Mouse (Mus musculus): ENCODE results near the gene Nprl2.

DNA sequence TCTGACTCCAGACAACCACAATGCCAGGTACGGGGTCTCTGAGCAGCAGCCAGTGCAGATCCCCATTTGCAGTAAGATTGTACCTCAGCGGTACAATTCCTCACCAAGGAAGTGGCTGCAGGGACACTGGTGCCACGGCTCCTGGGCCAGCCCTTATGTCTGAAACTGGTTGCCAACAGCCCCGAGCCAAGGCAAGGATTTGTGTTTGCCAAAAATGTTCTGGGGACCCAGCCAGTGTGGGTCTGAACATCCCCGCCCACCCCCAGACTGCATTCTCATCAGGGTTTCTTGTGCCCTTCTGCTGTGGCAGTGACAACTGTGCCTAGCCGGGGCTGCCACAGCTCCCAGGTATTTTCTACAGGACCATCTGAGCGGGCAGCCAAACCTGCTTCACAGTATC lies 3.8 kb upstream of the Nprl2 start:
- TF ChIP-seq CTCF (IDR thresholded peaks at IDR 0.05; ENCODE audit: low read depth) = no peak
- no peak for TF ChIP-seq EP300 (IDR thresholded peaks at IDR 0.05; ENCODE audit: low read depth)
